Mouse (Mus musculus) embryonic facial prominence, embryonic 12.5 days (tissue): ENCODE data around the gene Arhgap32. TPM values are rescaled to one million over a fixed set of nuclear protein-coding genes. Genes with fewer than 3 reads are reported as not detected.

ENCODE experiments used
- ATAC-seq: fragments of 200-750 bp; cut with Nextera tagmentation; 2 replicates; pipeline ENCODE4 v1.8.0; 2017; ENCODE audit not compliant: insufficient number of reproducible peaks, insufficient read depth, low FRiP score, low TSS enrichment
- H3K27ac ChIP-seq: fragments of 300-500 bp; sonication (generic); 2 replicates; pipeline ENCODE4 v1.5.1; 2016; ENCODE audit warnings: mild to moderate bottlenecking
- H3K27me3 ChIP-seq: fragments of 300-500 bp; sonication (generic); 2 replicates; pipeline ENCODE4 v1.6.1; 2016; ENCODE audit warnings: mild to moderate bottlenecking, moderate library complexity
- H3K36me3 ChIP-seq: fragments of 300-500 bp; sonication (generic); 2 replicates; pipeline ENCODE4 v1.6.1; 2016; ENCODE audit warnings: mild to moderate bottlenecking
- H3K4me1 ChIP-seq: fragments of 300-500 bp; sonication (generic); 2 replicates; pipeline ENCODE4 v1.6.1; 2016
- H3K4me2 ChIP-seq: fragments of 300-500 bp; sonication (generic); replicated peaks from 2 replicates; pipeline ENCODE4 v1.6.1; 2016; ENCODE audit warnings: mild to moderate bottlenecking, moderate library complexity
- H3K4me3 ChIP-seq: fragments of 300-500 bp; sonication (generic); 2 replicates; pipeline ENCODE4 v1.5.1; 2016; ENCODE audit warnings: mild to moderate bottlenecking
- H3K9ac ChIP-seq: fragments of 300-500 bp; sonication (generic); 2 replicates; pipeline ENCODE4 v1.6.1; 2016; ENCODE audit warnings: mild to moderate bottlenecking, moderate library complexity
- H3K9me3 ChIP-seq: fragments of 300-500 bp; sonication (generic); 2 replicates; pipeline ENCODE4 v1.6.1; 2016; ENCODE audit warnings: mild to moderate bottlenecking, moderate library complexity
- WGBS: fragments of 180-500 bp; shearing (Covaris S2); methylation state at CpG from one replicate; pipeline ENCODE4 v1.1.7; 2016; 5-methylcytosine and 5-hydroxymethylcytosine counted together
- polyA plus RNA-seq: library from polyadenylated mRNA; unstranded; fragments of >200 nt; fragmentation: Nextera tagmentation; extraction: Ambion mirVana; gene quantifications from 2 replicates; pipeline ENCODE4 v1.2.1, GENCODE M21; 2016

Gene Arhgap32
- 5.6 and 6.1 TPM in 2 replicates for polyA plus RNA-seq

DNA sequence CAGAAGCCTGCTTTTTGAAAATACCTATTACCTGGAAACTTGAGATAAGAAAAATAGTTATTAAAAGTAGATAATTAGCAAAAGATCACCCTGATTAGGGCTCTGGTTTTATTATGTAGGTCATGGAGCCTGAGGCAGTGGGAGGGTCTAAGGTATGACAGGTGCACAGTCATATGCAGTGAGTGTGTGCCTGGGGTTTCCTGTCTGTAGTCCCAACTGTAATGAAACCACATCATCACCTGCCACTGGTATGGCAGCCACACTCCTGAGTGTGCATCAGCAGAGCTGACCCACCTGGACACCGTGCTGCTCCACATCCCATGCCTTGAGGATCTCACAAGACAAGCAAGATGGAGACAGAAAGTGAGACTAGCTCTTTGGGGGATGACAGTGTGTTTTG lies at the start of gene Arhgap32:
Arhgap32 (plus strand) TSS at position 351 of the 400 bp plus-strand sequence.
- Histone ChIP-seq H3K27ac (no peak within 1 kb of the TSS), H3K4me1 (0 out of 2 replicates have a peak, but pooled peaks cover 2% of the 10 kb centered on the region), H3K4me2 (no peak within 1 kb of the TSS), H3K9me3 (no peaks in the 10 kb centered on the region), H3K27me3 (no peaks in the 10 kb centered on the region), H3K4me3 (no peak within 1 kb of the TSS), H3K9ac (no peak within 1 kb of the TSS), H3K36me3 (no peaks in the 10 kb centered on the region)
- ATAC-seq = no peak
- 85% methylated on average over 1 of the region's 1 CpGs for WGBS

DNA sequence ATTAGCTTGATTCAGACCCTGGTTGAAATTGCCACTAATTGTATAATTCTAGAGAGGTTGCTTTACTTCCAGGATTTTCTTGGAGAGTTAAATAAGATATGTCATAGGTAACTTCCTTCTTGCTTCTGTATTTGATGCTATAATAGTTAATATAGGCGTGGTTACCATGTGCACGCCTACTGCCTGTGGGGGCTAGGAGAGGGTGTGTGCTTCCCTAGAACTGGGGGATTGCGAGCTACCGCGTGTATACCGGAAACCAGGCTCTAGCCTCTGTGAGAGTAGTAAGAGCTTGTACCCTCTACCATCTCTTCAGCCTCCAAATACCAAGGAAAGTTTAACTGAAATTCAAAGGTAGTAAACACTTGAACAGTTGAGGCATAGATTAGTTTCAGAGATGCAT lies 43.2 kb upstream of the Arhgap32 start:
- Histone ChIP-seq H3K4me1 (no peaks in the 10 kb centered on the region), H3K9me3 (no peaks in the 10 kb centered on the region), H3K27me3 (no peaks in the 10 kb centered on the region), H3K36me3 (no peaks in the 10 kb centered on the region), H3K4me3 (no peak overlapping the region), H3K27ac (no peak overlapping the region), H3K4me2 (no peak overlapping the region), H3K9ac (no peak overlapping the region)
- WGBS = 89% methylated on average over 6 of the region's 6 CpGs
- ATAC-seq = no peak

DNA sequence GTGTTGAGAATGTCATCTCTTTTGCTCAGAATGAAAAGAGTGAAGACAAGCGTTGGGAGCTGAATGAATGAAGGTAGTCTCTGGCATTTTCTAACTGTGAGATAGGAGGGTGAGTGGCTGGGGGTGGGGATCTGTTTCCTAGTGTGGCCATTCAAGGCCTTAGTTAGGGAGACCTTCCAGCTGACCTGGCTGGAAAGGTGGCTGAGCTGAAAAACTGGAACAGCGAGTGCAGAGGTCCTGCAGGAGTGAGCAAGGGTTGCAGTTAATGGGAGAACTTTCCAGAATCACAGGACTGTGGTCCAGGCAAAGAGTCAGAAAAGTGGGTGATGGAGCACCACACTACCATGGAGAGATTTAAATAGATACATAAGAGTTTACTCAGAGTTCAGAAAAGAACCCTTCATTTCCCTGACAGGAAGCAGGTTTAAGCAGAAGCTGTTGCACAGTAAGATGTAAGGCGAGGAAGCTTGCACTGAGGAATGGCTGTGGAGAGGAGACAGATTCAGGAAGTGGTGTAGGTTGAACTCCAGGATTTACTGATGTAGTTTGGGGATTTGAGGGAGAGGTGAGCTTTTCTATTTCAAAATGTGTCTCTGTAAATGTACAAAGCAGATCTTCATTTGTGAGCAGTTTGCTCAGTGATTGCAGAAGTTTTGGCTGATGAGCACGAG lies 27.7 kb upstream of the Arhgap32 start:
- ATAC-seq = no peak
- Histone ChIP-seq H3K4me2 (no peak overlapping the region), H3K4me1 (0 out of 2 replicates have a peak, but pooled peaks cover 8% of the 10 kb centered on the region), H3K9me3 (no peaks in the 10 kb centered on the region), H3K9ac (no peak overlapping the region), H3K27ac (no peak overlapping the region), H3K4me3 (no peak overlapping the region), H3K27me3 (no peaks in the 10 kb centered on the region), H3K36me3 (no peaks in the 10 kb centered on the region)
- WGBS = 62% methylated on average over 4 of the region's 4 CpGs

DNA sequence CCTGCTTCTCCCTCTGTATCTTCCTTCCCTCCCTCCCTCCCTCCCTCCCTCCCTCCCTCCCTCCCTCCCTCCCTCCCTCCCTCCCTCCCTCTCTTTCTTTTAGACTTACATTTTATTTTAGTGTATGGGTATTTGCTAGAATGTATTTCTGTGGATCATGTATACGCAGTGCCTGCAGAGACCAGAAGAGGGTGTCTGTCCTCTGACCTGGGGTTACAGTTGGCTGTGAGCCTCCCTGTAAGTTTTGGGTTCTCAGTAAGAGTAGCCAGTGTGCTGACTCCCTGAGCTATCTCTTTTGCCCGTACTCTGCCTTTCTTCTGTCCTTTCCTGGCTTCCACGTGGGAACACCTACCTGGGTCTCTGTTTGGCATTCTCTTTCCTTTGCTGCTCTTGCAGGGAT lies 27.1 kb upstream of the Arhgap32 start:
- Histone ChIP-seq H3K4me1 (peaks cover 11% of the 10 kb centered on the region; the same call in 1 of the 2 replicates), H3K4me3 (no peak overlapping the region), H3K27ac (no peak overlapping the region), H3K27me3 (no peaks in the 10 kb centered on the region), H3K4me2 (no peak overlapping the region), H3K9me3 (no peaks in the 10 kb centered on the region), H3K36me3 (no peaks in the 10 kb centered on the region), H3K9ac (no peak overlapping the region)
- ATAC-seq = no peak
- WGBS = 66% methylated on average over 3 of the region's 3 CpGs

DNA sequence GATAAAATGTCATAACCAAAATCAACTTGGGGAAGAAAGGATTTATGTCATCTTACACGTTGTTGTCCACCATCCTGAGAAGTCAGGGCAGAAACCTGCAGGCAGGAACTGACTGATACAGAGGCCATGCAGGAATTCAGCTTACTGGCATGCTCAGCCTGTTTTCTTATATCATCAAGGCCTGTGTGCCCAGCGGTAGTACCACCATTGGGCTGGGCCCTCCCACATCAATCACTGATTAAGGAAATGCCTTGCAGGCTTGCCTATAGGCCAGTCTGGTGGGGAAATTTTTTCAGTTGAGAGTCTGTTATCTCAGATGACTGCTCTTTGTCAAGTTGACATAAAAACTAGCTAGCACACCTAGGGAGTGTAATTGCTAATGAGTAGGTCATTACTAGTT lies 22.5 kb upstream of the Arhgap32 start:
- no peak for ATAC-seq
- no peak overlapping the region for H3K27ac ChIP-seq
- no peaks in the 10 kb centered on the region for H3K27me3 ChIP-seq
- H3K4me3 ChIP-seq = no peak overlapping the region
- no peak overlapping the region for H3K9ac ChIP-seq
- H3K36me3 ChIP-seq = no peaks in the 10 kb centered on the region
- H3K4me1 ChIP-seq = peaks cover 18% of the 10 kb centered on the region; the same call in 1 of the 2 replicates
- WGBS = 53% methylated on average over 2 of the region's 2 CpGs
- no peaks in the 10 kb centered on the region for H3K9me3 ChIP-seq
- no peak overlapping the region for H3K4me2 ChIP-seq

DNA sequence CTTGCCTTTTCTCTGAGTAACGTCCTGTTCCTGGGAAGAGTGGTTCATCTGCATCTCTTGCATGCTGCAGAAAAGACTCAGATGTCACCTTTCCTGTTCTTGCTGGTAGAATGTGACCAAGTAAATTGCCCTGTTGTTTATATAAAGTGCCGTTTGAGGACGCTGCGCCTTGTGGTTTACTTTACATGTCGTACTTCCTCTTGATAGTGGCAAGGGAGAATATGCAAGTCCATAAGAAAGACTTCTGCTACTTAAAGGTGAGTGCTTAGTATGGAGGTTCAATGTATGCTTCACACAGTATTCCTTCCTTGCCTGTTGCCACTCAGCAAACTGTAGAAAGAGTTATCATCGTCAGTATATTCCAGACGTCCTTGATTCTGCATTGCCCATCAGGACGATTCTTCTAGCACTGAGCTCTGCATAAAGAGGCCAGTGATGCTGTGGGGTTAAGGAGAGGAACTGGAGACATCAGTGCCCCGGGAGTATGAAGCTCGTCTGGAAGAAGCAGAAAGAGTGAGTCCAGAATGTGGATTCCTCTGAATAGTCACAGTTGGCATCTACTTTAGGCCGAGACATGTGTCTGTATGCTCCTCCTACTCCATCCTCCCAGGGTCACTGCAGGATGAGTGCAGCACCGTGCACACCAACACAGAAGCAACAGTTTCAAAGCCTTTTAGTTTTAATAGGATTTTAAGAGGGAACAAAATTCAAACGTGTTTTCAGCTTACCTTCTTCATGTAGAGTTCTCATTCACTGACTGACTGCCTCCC lies 21.4 kb upstream of the Arhgap32 start:
- ATAC-seq = no peak
- no peak overlapping the region for H3K9ac ChIP-seq
- H3K4me3 ChIP-seq = no peak overlapping the region
- no peak overlapping the region for H3K4me2 ChIP-seq
- peaks cover 17% of the 10 kb centered on the region; the same call in 1 of the 2 replicates for H3K4me1 ChIP-seq
- WGBS = 46% methylated on average over 13 of the region's 13 CpGs
- H3K27ac ChIP-seq = no peak overlapping the region
- no peaks in the 10 kb centered on the region for H3K36me3 ChIP-seq
- no peaks in the 10 kb centered on the region for H3K27me3 ChIP-seq
- no peaks in the 10 kb centered on the region for H3K9me3 ChIP-seq

DNA sequence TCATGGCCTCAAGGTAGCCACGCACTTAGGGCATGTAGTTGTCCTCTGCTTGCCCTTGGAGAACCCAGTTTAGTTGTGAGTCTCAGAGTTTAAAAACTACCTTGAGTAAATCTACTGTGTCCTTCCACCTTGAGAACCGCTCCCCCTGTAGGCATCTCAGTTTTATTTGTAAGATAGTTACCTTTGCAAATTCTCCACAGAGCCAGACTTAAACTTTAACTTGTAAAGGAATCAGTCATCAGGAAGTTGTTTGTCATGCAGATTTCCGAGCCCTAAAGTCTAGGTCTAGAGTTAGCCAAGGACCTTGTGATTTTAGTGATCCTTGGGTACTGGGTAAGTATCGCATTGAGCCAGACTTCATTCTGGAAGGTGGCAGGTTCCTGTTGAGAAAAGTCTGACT lies 20.4 kb upstream of the Arhgap32 start:
- Histone ChIP-seq H3K27me3 (no peaks in the 10 kb centered on the region), H3K4me2 (no peak overlapping the region), H3K36me3 (no peaks in the 10 kb centered on the region), H3K9me3 (no peaks in the 10 kb centered on the region), H3K27ac (no peak overlapping the region), H3K4me1 (peaks cover 17% of the 10 kb centered on the region), H3K9ac (no peak overlapping the region), H3K4me3 (no peak overlapping the region)
- 88% methylated on average over 4 of the region's 4 CpGs for WGBS
- no peak for ATAC-seq

DNA sequence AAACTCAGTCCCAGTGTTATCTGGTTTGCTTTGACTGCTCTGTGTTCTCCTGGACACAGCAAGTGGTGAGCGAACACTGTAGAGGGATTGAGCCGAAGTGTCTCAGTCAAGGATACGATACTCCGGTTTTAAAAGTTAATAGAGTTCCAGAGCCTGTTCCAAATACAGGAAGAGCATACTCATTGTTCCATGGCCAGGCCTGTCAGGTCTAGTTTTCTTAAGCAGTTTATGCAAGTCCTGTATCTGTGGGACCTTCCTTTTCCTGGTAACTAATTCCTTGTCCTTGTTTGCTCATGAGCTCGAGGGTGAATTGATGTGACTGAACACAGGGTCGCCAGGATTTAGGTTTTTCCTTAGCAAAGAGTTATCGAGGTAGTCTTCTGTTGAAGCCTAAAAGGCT lies 19.4 kb upstream of the Arhgap32 start:
- Histone ChIP-seq H3K4me1 (peaks cover 21% of the 10 kb centered on the region), H3K27me3 (no peaks in the 10 kb centered on the region), H3K36me3 (no peaks in the 10 kb centered on the region), H3K9ac (no peak overlapping the region), H3K4me2 (no peak overlapping the region), H3K27ac (no peak overlapping the region), H3K9me3 (no peaks in the 10 kb centered on the region), H3K4me3 (no peak overlapping the region)
- 68% methylated on average over 7 of the region's 7 CpGs for WGBS
- no peak for ATAC-seq

DNA sequence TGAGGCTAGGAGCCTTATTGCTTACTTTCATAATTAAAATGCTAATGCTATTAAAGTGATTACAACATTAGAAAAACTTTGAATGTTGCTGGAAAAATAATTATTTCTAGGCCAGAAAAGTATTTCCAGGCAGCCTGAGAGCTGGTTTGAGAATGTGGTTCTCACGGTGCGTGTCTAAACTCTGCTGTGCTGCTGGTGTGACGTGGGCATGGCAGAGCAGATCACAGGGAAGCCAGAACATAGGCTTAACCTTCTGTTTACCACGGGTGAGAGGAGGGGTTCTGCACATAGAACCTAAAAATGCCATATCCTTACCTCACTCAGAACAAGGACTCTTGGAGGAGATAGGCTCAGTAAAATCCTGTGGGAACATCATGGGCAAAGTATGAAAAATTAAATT lies 18.8 kb upstream of the Arhgap32 start:
- WGBS = 57% methylated on average over 4 of the region's 4 CpGs
- ATAC-seq = no peak
- Histone ChIP-seq H3K9ac (no peak overlapping the region), H3K4me2 (no peak overlapping the region), H3K4me1 (peaks cover 21% of the 10 kb centered on the region), H3K27ac (no peak overlapping the region), H3K4me3 (no peak overlapping the region), H3K9me3 (no peaks in the 10 kb centered on the region), H3K27me3 (no peaks in the 10 kb centered on the region), H3K36me3 (no peaks in the 10 kb centered on the region)

DNA sequence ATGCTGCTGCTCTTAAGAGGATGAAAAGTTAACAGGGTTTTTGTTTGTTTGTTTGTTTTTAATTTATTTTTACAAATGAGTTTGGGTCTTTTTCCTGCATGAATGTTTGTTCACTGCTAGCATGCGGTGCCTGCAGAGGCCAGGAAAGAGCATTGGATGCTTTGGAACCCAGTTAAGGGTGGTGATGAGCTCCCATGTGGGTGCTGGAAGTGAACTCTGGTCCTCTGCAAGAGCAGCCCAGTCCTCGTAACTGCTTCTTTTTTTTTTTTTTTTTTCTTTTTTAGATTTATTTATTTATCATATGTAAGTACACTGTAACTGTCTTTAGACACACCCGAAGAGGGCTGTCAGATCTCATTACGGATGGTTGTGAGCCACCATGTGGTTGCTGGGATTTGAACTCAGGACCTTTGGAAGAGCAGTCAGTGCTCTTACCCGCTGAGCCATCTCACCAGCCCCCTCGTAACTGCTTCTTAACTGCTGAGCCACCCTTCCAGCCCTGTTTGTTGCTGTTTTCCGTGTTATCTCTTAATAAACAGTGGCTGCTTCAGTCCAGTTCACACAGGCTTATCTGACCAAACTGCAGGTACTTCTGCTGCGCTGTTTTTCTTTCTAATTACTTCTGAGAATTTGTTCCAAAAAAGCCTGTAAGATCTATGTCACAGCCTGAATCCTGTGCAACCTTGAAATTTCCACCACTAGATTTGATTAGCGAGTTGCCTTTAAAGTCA lies 17.3 kb upstream of the Arhgap32 start:
- no peaks in the 10 kb centered on the region for H3K36me3 ChIP-seq
- H3K9me3 ChIP-seq = no peaks in the 10 kb centered on the region
- peaks cover 18% of the 10 kb centered on the region for H3K4me1 ChIP-seq
- 90% methylated on average over 9 of the region's 9 CpGs for WGBS
- H3K27ac ChIP-seq = no peak overlapping the region
- no peak overlapping the region for H3K4me2 ChIP-seq
- no peak for ATAC-seq
- H3K9ac ChIP-seq = no peak overlapping the region
- no peak overlapping the region for H3K4me3 ChIP-seq
- H3K27me3 ChIP-seq = no peaks in the 10 kb centered on the region

DNA sequence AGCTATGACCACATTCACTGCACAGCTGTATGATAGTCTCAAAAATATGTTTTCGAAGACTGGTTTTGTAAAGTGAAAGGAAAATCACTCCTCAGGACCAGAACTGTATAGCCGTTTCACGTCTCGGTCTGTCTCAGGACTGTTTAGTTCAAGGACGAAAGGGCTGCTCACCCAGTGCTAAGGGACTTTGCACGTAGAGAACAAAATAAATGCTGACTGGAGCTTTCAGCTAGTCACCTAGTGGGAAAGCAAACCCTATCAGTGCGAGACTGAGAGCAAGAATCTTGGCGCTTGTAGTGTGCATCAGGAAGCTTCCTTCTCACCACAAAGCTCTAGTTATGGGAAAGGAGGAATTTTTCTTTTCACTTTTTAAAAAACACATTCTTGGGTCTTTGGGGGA lies 15.4 kb upstream of the Arhgap32 start:
- ATAC-seq = no peak
- H3K36me3 ChIP-seq = no peaks in the 10 kb centered on the region
- H3K27ac ChIP-seq = no peak overlapping the region
- H3K9me3 ChIP-seq = no peaks in the 10 kb centered on the region
- no peaks in the 10 kb centered on the region for H3K27me3 ChIP-seq
- 85% methylated on average over 8 of the region's 8 CpGs for WGBS
- no peak overlapping the region for H3K9ac ChIP-seq
- peaks cover 13% of the 10 kb centered on the region for H3K4me1 ChIP-seq
- H3K4me2 ChIP-seq = no peak overlapping the region
- no peak overlapping the region for H3K4me3 ChIP-seq

DNA sequence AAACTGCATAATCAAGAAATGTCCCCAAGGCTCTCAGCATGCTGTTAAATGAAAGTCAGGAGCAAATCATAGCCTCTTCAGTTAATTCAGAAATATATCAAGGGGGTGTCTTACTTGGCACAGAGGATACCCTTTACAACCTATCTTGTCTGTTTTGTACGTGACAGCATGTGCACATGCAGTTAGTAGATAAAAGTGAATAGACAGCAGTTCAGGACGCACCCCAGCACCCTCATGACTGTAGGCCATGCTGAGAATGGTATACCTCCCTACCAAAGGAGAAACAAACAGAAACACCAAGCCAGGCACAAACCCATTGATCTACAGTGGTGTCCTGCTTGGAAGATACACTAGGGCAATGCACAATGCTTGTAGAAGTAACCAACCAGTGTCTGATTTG lies 14.4 kb upstream of the Arhgap32 start:
- WGBS = 98% methylated on average over 2 of the region's 2 CpGs
- no peak for ATAC-seq
- Histone ChIP-seq H3K27ac (no peak overlapping the region), H3K36me3 (no peaks in the 10 kb centered on the region), H3K4me2 (no peak overlapping the region), H3K27me3 (no peaks in the 10 kb centered on the region), H3K9ac (no peak overlapping the region), H3K4me1 (peaks cover 13% of the 10 kb centered on the region), H3K4me3 (no peak overlapping the region), H3K9me3 (no peaks in the 10 kb centered on the region)
